ENCODE assay signal across 9 mouse cellular contexts in genomic region chr2:166887816-166888215, GRCm38 (mm10). TPM values are rescaled to one million over a fixed set of nuclear protein-coding genes. Genes with fewer than 3 reads are reported as not detected.
A peak's percentile ranks its signal among the peaks of the same experiment; 100 is the strongest.
DNase-seq lines count a peak whose midpoint lies in the region; ATAC-seq and TF ChIP-seq lines count a peak whose summit lies in the region.
"Had no signal": no experiment of that assay in that cellular context is flagged by ENCODE, and none has a peak within 500 bp of the region (broad histone marks: within the 10 kb centered on the region; RNA-seq: fewer than 3 reads in every experiment).

No protein-coding gene starts in this region.

- no peaks in the 10 kb centered on the region for H3K27me3 ChIP-seq in liver, embryonic 11.5 days (replicated peaks; ENCODE audit: control insufficient read depth, insufficient read depth, low read length)
- H3K27me3 ChIP-seq in midbrain, embryonic 13.5 days = no peaks in the 10 kb centered on the region

- H3K4me1 ChIP-seq in liver, embryonic 11.5 days (replicated peaks; ENCODE audit: control insufficient read depth, insufficient read depth, low read length) = no peaks in the 10 kb centered on the region
- no peaks in the 10 kb centered on the region for H3K4me1 ChIP-seq in cortical plate, adult 2 months (ENCODE audit: control insufficient read depth, insufficient read depth, low read length)
- H3K4me1 ChIP-seq in midbrain, embryonic 13.5 days (replicated peaks) = peaks cover 9% of the 10 kb centered on the region

- WGBS in liver, embryonic 11.5 days = 47% methylated on average over 11 of the region's 11 CpGs
- WGBS in midbrain, embryonic 13.5 days = 14% methylated on average over 11 of the region's 11 CpGs

- no peak overlapping the region for H3K4me3 ChIP-seq in liver, embryonic 11.5 days (ENCODE audit: low read depth, low read length)
- no peak overlapping the region for H3K4me3 ChIP-seq in cortical plate, adult 2 months (ENCODE audit: insufficient read depth, low read length)
- no peak overlapping the region for H3K4me3 ChIP-seq in midbrain, embryonic 13.5 days (replicated peaks)

- no peaks in the 10 kb centered on the region for H3K9me3 ChIP-seq in liver, embryonic 11.5 days (ENCODE audit: control insufficient read depth, low read length)
- H3K9me3 ChIP-seq in midbrain, embryonic 13.5 days = no peaks in the 10 kb centered on the region

- no peak overlapping the region for H3K27ac ChIP-seq in liver, embryonic 11.5 days (ENCODE audit: low read depth, low read length)
- H3K27ac ChIP-seq in cortical plate, adult 2 months (ENCODE audit: insufficient read depth, low read length) = no peak overlapping the region
- no peak overlapping the region; the same call in 1 of the 2 replicates for H3K27ac ChIP-seq in midbrain, embryonic 13.5 days

- no peak for ATAC-seq in liver, embryonic 11.5 days (replicated peaks; ENCODE audit: low FRiP score)
- ATAC-seq in midbrain, embryonic 13.5 days = peak; percentile 66; the same call in 1 of the 2 replicates

- no peak overlapping the region for H3K4me2 ChIP-seq in liver, embryonic 11.5 days
- no peak overlapping the region for H3K4me2 ChIP-seq in midbrain, embryonic 13.5 days (replicated peaks)

- TF ChIP-seq CTCF in cortical plate, adult 2 months (IDR thresholded peaks at IDR 0.05; ENCODE audit: extremely low read depth, insufficient read depth, low read length) = peak; percentile 27

- H3K36me3 ChIP-seq in liver, embryonic 11.5 days (ENCODE audit: control insufficient read depth, insufficient read depth, low read length) = peaks cover 13% of the 10 kb centered on the region
- H3K36me3 ChIP-seq in midbrain, embryonic 13.5 days = peaks cover 32% of the 10 kb centered on the region

- TF ChIP-seq POLR2A in cortical plate, adult 2 months (IDR thresholded peaks at IDR 0.05; ENCODE audit: extremely low read depth, insufficient read depth, low read length) = no peak

- no peak overlapping the region for H3K9ac ChIP-seq in liver, embryonic 11.5 days (ENCODE audit: low read depth, low read length)
- H3K9ac ChIP-seq in midbrain, embryonic 13.5 days (replicated peaks) = no peak overlapping the region

- DNase-seq in liver (peak; percentile 43), ES-CJ7 (ENCODE audit: low read depth, low spot score) (peak; percentile 53)
- no peak for DNase-seq in liver, embryonic 11.5 days (ENCODE audit: low spot score)
- DNase-seq in urinary bladder, adult 18-20 months (ENCODE audit: low spot score in 2 of 2) = no peak
- no peak for DNase-seq in heart, adult 9 months (ENCODE audit: low spot score in 2 of 2)
- DNase-seq: kidney, adult 11 months; right cerebral cortex, postnatal 25 days had no signal

RNA-seq across cellular contexts. Expression of gene Cse1l, which starts 18.0 kb away (rescaled TPM):
- 155 and 183 TPM in 2 replicates for polyA plus RNA-seq in liver, embryonic 11.5 days (2014; fragmentation: Nextera tagmentation; extraction: Ambion mirVana)
- polyA plus RNA-seq in cortical plate, adult 2 months (2012; rRNA removed) = 44.3 and 45.1 TPM in 2 replicates
- 113 and 116 TPM in 2 replicates for polyA plus RNA-seq in midbrain, embryonic 13.5 days (2015; fragmentation: Nextera tagmentation; extraction: Ambion mirVana)

Comparison
In these comparisons a context has a peak if more than half of its experiments do, and no peak if none do; other contexts are left out.
1. DNase-seq: peak in liver (single experiment) and ES-CJ7 (single experiment); none in liver, embryonic 11.5 days (single experiment), urinary bladder, adult 18-20 months (0 of 2) and heart, adult 9 months (0 of 2).